ENCODE assay signal across 25 mouse cellular contexts in genomic region chr6:146820177-146820965, GRCm38 (mm10). TPM values are rescaled to one million over a fixed set of nuclear protein-coding genes. Genes with fewer than 3 reads are reported as not detected.
DNase-seq lines count a peak whose midpoint lies in the region; ATAC-seq and TF ChIP-seq lines count a peak whose summit lies in the region.
"Had no signal": no experiment of that assay in that cellular context is flagged by ENCODE, and none has a peak within 500 bp of the region (broad histone marks: within the 10 kb centered on the region; RNA-seq: fewer than 3 reads in every experiment).

No protein-coding gene starts in this region.

- H3K4me2 ChIP-seq in hindbrain, postnatal 0 days (ENCODE audit: low read depth, low read length): no peak overlapping the region
- H3K4me2 ChIP-seq in hindbrain, embryonic 16.5 days (ENCODE audit: low read length): no peak overlapping the region
- no peak overlapping the region for H3K4me2 ChIP-seq in forebrain, embryonic 15.5 days (replicated peaks)
- H3K4me2 ChIP-seq: embryonic facial prominence, embryonic 13.5 days; forebrain, embryonic 12.5 days; heart, embryonic 12.5 days; hindbrain, embryonic 15.5 days; intestine, embryonic 15.5 days had no signal

- no peak overlapping the region for H3K4me3 ChIP-seq in hindbrain, postnatal 0 days (ENCODE audit: low read length)
- no peak overlapping the region for H3K4me3 ChIP-seq in hindbrain, embryonic 16.5 days (ENCODE audit: low read length)
- H3K4me3 ChIP-seq in forebrain, embryonic 15.5 days: no peak overlapping the region
- H3K4me3 ChIP-seq: embryonic facial prominence, embryonic 13.5 days; forebrain, embryonic 12.5 days; gastrocnemius, adult 2 months; heart, embryonic 12.5 days; hindbrain, embryonic 10.5 days; hindbrain, embryonic 15.5 days; intestine, embryonic 15.5 days had no signal

- H3K36me3 ChIP-seq in hindbrain, postnatal 0 days (ENCODE audit: insufficient read depth, low read length): no peaks in the 10 kb centered on the region
- H3K36me3 ChIP-seq in hindbrain, embryonic 16.5 days (ENCODE audit: control insufficient read depth, insufficient read depth, low read length): no peaks in the 10 kb centered on the region
- H3K36me3 ChIP-seq in forebrain, embryonic 15.5 days: no peaks in the 10 kb centered on the region
- H3K36me3 ChIP-seq: forebrain, embryonic 12.5 days; G1E; hindbrain, embryonic 10.5 days; hindbrain, embryonic 15.5 days; intestine, embryonic 15.5 days had no signal

- no peaks in the 10 kb centered on the region for H3K4me1 ChIP-seq in hindbrain, postnatal 0 days (ENCODE audit: insufficient read depth, low read length)
- H3K4me1 ChIP-seq in hindbrain, embryonic 16.5 days (ENCODE audit: control insufficient read depth, insufficient read depth, low read depth, low read length): no peaks in the 10 kb centered on the region
- 0 out of 2 replicates have a peak, but pooled peaks cover 2% of the 10 kb centered on the region for H3K4me1 ChIP-seq in forebrain, embryonic 15.5 days
- H3K4me1 ChIP-seq: embryonic facial prominence, embryonic 13.5 days; forebrain, embryonic 12.5 days; heart, embryonic 12.5 days; hindbrain, embryonic 10.5 days; hindbrain, embryonic 15.5 days; intestine, embryonic 15.5 days had no signal

- no peak for ATAC-seq in hindbrain, postnatal 0 days
- no peak for ATAC-seq in hindbrain, embryonic 16.5 days
- peak; percentile 36 for ATAC-seq in activated CD4-positive, CD25-positive, alpha-beta regulatory T cell, adult 4 months
- no peak for ATAC-seq in forebrain, embryonic 15.5 days (replicated peaks)
- ATAC-seq: intestine, embryonic 15.5 days had no signal

- peak; percentile 18; the same call in 1 of the 2 replicates for TF ChIP-seq CTCF in hindbrain, postnatal 0 days (IDR thresholded peaks at IDR 0.05; ENCODE audit: low read depth)

- H3K27ac ChIP-seq in hindbrain, postnatal 0 days: no peak overlapping the region
- no peak overlapping the region for H3K27ac ChIP-seq in hindbrain, embryonic 16.5 days (ENCODE audit: low read depth, low read length)
- H3K27ac ChIP-seq in forebrain, embryonic 15.5 days (replicated peaks): no peak overlapping the region
- H3K27ac ChIP-seq: embryonic facial prominence, embryonic 13.5 days; forebrain, embryonic 12.5 days; gastrocnemius, adult 2 months; hindbrain, embryonic 10.5 days; hindbrain, embryonic 15.5 days; intestine, embryonic 15.5 days had no signal

- no peak for DNase-seq in hindbrain, postnatal 0 days (ENCODE audit: low spot score)
- DNase-seq in A20 (ENCODE audit: low read depth, low spot score) (peak; percentile 96), MEL-GATA-1-ER (ENCODE audit: extremely low read depth, low read depth) (peak; percentile 67)
- no peak for DNase-seq in layer of hippocampus, adult 8-10 months (ENCODE audit: low spot score in 2 of 2)
- DNase-seq in left cerebral cortex, adult 8-10 months (ENCODE audit: low spot score in 2 of 2): no peak
- DNase-seq: adrenal gland, postnatal 14 days; cerebellum, adult 18-20 months; cerebellum, adult 9-11 months; cerebellum, postnatal 36 days; gastrocnemius, adult 2 months; gastrocnemius, postnatal 25 days had no signal

- WGBS in hindbrain, postnatal 0 days: 78% methylated on average over 29 of the region's 29 CpGs
- 84% methylated on average over 29 of the region's 29 CpGs for WGBS in hindbrain, embryonic 16.5 days
- 85% methylated on average over 29 of the region's 29 CpGs for WGBS in forebrain, embryonic 15.5 days

- no peaks in the 10 kb centered on the region for H3K27me3 ChIP-seq in hindbrain, postnatal 0 days (ENCODE audit: insufficient read depth, low read length)
- no peaks in the 10 kb centered on the region for H3K27me3 ChIP-seq in hindbrain, embryonic 16.5 days (replicated peaks; ENCODE audit: control insufficient read depth, insufficient read depth, low read length)
- no peaks in the 10 kb centered on the region for H3K27me3 ChIP-seq in forebrain, embryonic 15.5 days
- H3K27me3 ChIP-seq: CH12.LX; embryonic facial prominence, embryonic 13.5 days; forebrain, embryonic 12.5 days; heart, embryonic 12.5 days; hindbrain, embryonic 15.5 days; intestine, embryonic 15.5 days had no signal

- no peaks in the 10 kb centered on the region for H3K9me3 ChIP-seq in hindbrain, postnatal 0 days (ENCODE audit: low read length)
- H3K9me3 ChIP-seq in hindbrain, embryonic 16.5 days (ENCODE audit: control insufficient read depth, low read length): no peaks in the 10 kb centered on the region
- no peaks in the 10 kb centered on the region for H3K9me3 ChIP-seq in forebrain, embryonic 15.5 days
- H3K9me3 ChIP-seq: embryonic facial prominence, embryonic 13.5 days; forebrain, embryonic 12.5 days; G1E; hindbrain, embryonic 10.5 days; hindbrain, embryonic 15.5 days; intestine, embryonic 15.5 days had no signal

- H3K9ac ChIP-seq in hindbrain, postnatal 0 days (replicated peaks; ENCODE audit: low read length): no peak overlapping the region
- H3K9ac ChIP-seq in hindbrain, embryonic 16.5 days (ENCODE audit: low read depth, low read length): no peak overlapping the region
- H3K9ac ChIP-seq in forebrain, embryonic 15.5 days (replicated peaks): no peak overlapping the region
- H3K9ac ChIP-seq: embryonic facial prominence, embryonic 13.5 days; forebrain, embryonic 12.5 days; heart, embryonic 12.5 days; hindbrain, embryonic 15.5 days; intestine, embryonic 15.5 days had no signal

RNA-seq across cellular contexts. Expression of gene Arntl2, which starts 24.5 kb away (rescaled TPM):
- total RNA-seq in hindbrain, postnatal 0 days (2014; rRNA removed): 2.0 and 3.9 TPM in 2 replicates
- polyA plus RNA-seq in hindbrain, postnatal 0 days (2015; fragmentation: Nextera tagmentation; extraction: Ambion mirVana): 3.8 and 4.1 TPM in 2 replicates
- polyA plus RNA-seq in hindbrain, embryonic 16.5 days (2015; fragmentation: Nextera tagmentation; extraction: Ambion mirVana): 3.3 and 4.6 TPM in 2 replicates
- 10 to 100 TPM; 10.0 to 20.1 TPM for polyA plus RNA-seq in activated CD4-positive, CD25-positive, alpha-beta regulatory T cell, adult 4 months (2017; shearing (Covaris generic))
- 2.6 and 2.7 TPM in 2 replicates for polyA plus RNA-seq in forebrain, embryonic 15.5 days (2015; fragmentation: Nextera tagmentation; extraction: Ambion mirVana)
- total RNA-seq in layer of hippocampus, adult 8-10 months (2022): 10 to 100 TPM in 2 of 4 experiments, 1 to 10 TPM in 2; 8.9 to 16.6 (median 11.0) TPM
- 1 to 10 TPM; 4.8 to 8.5 (median 5.6) TPM for total RNA-seq in left cerebral cortex, adult 8-10 months (2022)
- total RNA-seq: CH12.LX; G1E; granulocyte monocyte progenitor cell, adult 5-6 weeks had no signal
- polyA plus RNA-seq: G1E had no signal

RNA-seq across cellular contexts. Expression of gene Smco2, which starts 29.5 kb away (rescaled TPM):
- not detected in 2 replicates for total RNA-seq in hindbrain, postnatal 0 days (2014; rRNA removed)
- not detected in 2 replicates for polyA plus RNA-seq in hindbrain, postnatal 0 days (2015; fragmentation: Nextera tagmentation; extraction: Ambion mirVana)
- polyA plus RNA-seq in hindbrain, embryonic 16.5 days (2015; fragmentation: Nextera tagmentation; extraction: Ambion mirVana): not detected in 2 replicates
- polyA plus RNA-seq in activated CD4-positive, CD25-positive, alpha-beta regulatory T cell, adult 4 months (2017; shearing (Covaris generic)): not detected
- not detected in 2 replicates for polyA plus RNA-seq in forebrain, embryonic 15.5 days (2015; fragmentation: Nextera tagmentation; extraction: Ambion mirVana)
- not detected for total RNA-seq in layer of hippocampus, adult 8-10 months (2022)
- under 1 TPM in 1 of 4 experiments, not detected in 3; 0.73 TPM for total RNA-seq in left cerebral cortex, adult 8-10 months (2022)
- total RNA-seq: adrenal gland, adult 18-20 months; adrenal gland, postnatal 14 days; CH12.LX; gastrocnemius, adult 2 months; gastrocnemius, postnatal 25 days; granulocyte monocyte progenitor cell, adult 5-6 weeks had no signal
- polyA plus RNA-seq: C2C12; embryonic facial prominence, embryonic 13.5 days; forebrain, embryonic 12.5 days; G1E; heart, embryonic 12.5 days; hindbrain, embryonic 10.5 days; hindbrain, embryonic 15.5 days; intestine, embryonic 15.5 days had no signal

Comparison
In these comparisons a context has a peak if more than half of its experiments do, and no peak if none do; other contexts are left out.
1. DNase-seq: peak in A20 (single experiment) and MEL-GATA-1-ER (single experiment); none in hindbrain, postnatal 0 days (single experiment), layer of hippocampus, adult 8-10 months (0 of 2) and left cerebral cortex, adult 8-10 months (0 of 2).